ENCODE assay signal across 15 mouse cellular contexts in the genomic region with DNA sequence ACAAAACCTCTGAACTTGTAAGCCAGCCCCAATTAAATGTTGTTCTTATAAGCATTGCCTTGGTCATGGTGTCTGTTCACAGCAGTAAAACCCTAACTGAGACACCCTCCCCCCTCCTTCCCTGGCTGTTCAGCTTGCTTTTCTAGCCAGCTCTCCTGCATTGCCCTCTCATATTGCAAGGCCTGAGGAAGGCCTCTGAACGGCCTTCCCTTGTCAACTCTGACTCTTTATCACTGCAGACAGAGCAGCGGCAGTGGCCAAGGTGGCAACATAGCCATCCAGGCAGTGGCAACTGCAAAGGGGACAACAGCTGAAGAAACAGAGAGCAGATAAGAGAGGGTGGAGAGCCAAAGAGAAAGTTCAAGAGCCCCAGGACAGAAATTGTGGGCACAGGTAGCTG.
A peak's percentile ranks its signal among the peaks of the same experiment; 100 is the strongest.
DNase-seq lines count a peak whose midpoint lies in the region; ATAC-seq and TF ChIP-seq lines count a peak whose summit lies in the region.
"Had no signal": no experiment of that assay in that cellular context is flagged by ENCODE, and none has a peak within 500 bp of the region (broad histone marks: within the 10 kb centered on the region; RNA-seq: fewer than 3 reads in every experiment).

No protein-coding gene starts in this region.

- peak; percentile 69 for DNase-seq in cerebellum, adult 9-10 months
- no peak for DNase-seq in cerebellum, postnatal 4 days (ENCODE audit: low spot score in 2 of 2)
- no peak for DNase-seq in hindbrain, postnatal 0 days (ENCODE audit: low spot score)
- DNase-seq in cerebellum, postnatal 10 days: peak; percentile 67 to 73
- no peak for DNase-seq in right cerebral cortex, adult 18-20 months
- DNase-seq: heart, adult 18-20 months had no signal

- ATAC-seq in hindbrain, postnatal 0 days: no peak
- no peak for ATAC-seq in hindbrain, embryonic 12.5 days (ENCODE audit: low FRiP score)
- peak; percentile 94 for ATAC-seq in megakaryocyte-erythroid progenitor cell, adult 5-6 weeks (replicated peaks; ENCODE audit: low FRiP score, low TSS enrichment, poor library complexity, severe bottlenecking)
- ATAC-seq: forebrain, embryonic 13.5 days; intestine, embryonic 15.5 days; lung, postnatal 0 days; midbrain, embryonic 13.5 days had no signal

- no peaks in the 10 kb centered on the region for H3K9me3 ChIP-seq in hindbrain, postnatal 0 days (ENCODE audit: low read length)
- H3K9me3 ChIP-seq in hindbrain, embryonic 12.5 days (replicated peaks): no peaks in the 10 kb centered on the region
- H3K9me3 ChIP-seq: forebrain, embryonic 13.5 days; intestine, embryonic 15.5 days; limb, embryonic 12.5 days; midbrain, embryonic 13.5 days; neural tube, embryonic 12.5 days had no signal

- no peaks in the 10 kb centered on the region for H3K36me3 ChIP-seq in hindbrain, postnatal 0 days (ENCODE audit: insufficient read depth, low read length)
- H3K36me3 ChIP-seq in hindbrain, embryonic 12.5 days: peaks cover 19% of the 10 kb centered on the region

- no peak overlapping the region for H3K4me3 ChIP-seq in hindbrain, postnatal 0 days (ENCODE audit: low read length)
- H3K4me3 ChIP-seq in hindbrain, embryonic 12.5 days: no peak overlapping the region
- H3K4me3 ChIP-seq: forebrain, embryonic 13.5 days; intestine, embryonic 15.5 days; limb, embryonic 12.5 days; midbrain, embryonic 13.5 days; neural tube, embryonic 12.5 days had no signal

- TF ChIP-seq CTCF in hindbrain, postnatal 0 days (IDR thresholded peaks at IDR 0.05; ENCODE audit: low read depth): no peak

- no peaks in the 10 kb centered on the region for H3K27me3 ChIP-seq in hindbrain, postnatal 0 days (ENCODE audit: insufficient read depth, low read length)
- no peaks in the 10 kb centered on the region for H3K27me3 ChIP-seq in hindbrain, embryonic 12.5 days
- H3K27me3 ChIP-seq: forebrain, embryonic 13.5 days; intestine, embryonic 15.5 days; limb, embryonic 12.5 days; midbrain, embryonic 13.5 days; neural tube, embryonic 12.5 days had no signal

- no peaks in the 10 kb centered on the region; the same call in 1 of the 2 replicates for H3K4me1 ChIP-seq in hindbrain, postnatal 0 days (ENCODE audit: insufficient read depth, low read length)
- peaks cover 14% of the 10 kb centered on the region for H3K4me1 ChIP-seq in hindbrain, embryonic 12.5 days
- H3K4me1 ChIP-seq: intestine, embryonic 15.5 days had no signal

- H3K9ac ChIP-seq in hindbrain, postnatal 0 days (replicated peaks; ENCODE audit: low read length): no peak overlapping the region
- no peak overlapping the region for H3K9ac ChIP-seq in hindbrain, embryonic 12.5 days
- H3K9ac ChIP-seq: forebrain, embryonic 13.5 days; hindbrain, embryonic 14.5 days; intestine, embryonic 15.5 days; limb, embryonic 12.5 days; midbrain, embryonic 13.5 days; neural tube, embryonic 12.5 days had no signal

- H3K4me2 ChIP-seq in hindbrain, postnatal 0 days (ENCODE audit: low read depth, low read length): no peak overlapping the region
- no peak overlapping the region for H3K4me2 ChIP-seq in hindbrain, embryonic 12.5 days (replicated peaks)
- H3K4me2 ChIP-seq: forebrain, embryonic 13.5 days; hindbrain, embryonic 14.5 days; intestine, embryonic 15.5 days; limb, embryonic 12.5 days; midbrain, embryonic 13.5 days; neural tube, embryonic 12.5 days had no signal

- H3K27ac ChIP-seq in hindbrain, postnatal 0 days: peak overlapping the region; percentile 67
- H3K27ac ChIP-seq in hindbrain, embryonic 12.5 days: no peak overlapping the region
- H3K27ac ChIP-seq: forebrain, embryonic 13.5 days; hindbrain, embryonic 14.5 days; intestine, embryonic 15.5 days; limb, embryonic 12.5 days; midbrain, embryonic 13.5 days; neural tube, embryonic 12.5 days had no signal

- 75% methylated on average over 2 of the region's 2 CpGs for WGBS in hindbrain, postnatal 0 days
- WGBS in hindbrain, embryonic 12.5 days: 75% methylated on average over 2 of the region's 2 CpGs

Comparison
In these comparisons a context has a peak if more than half of its experiments do, and no peak if none do; other contexts are left out.
1. DNase-seq: peak in cerebellum, adult 9-10 months (single experiment) and cerebellum, postnatal 10 days (2 of 2); none in cerebellum, postnatal 4 days (0 of 2), hindbrain, postnatal 0 days (single experiment) and right cerebral cortex, adult 18-20 months (single experiment).